Mouse (Mus musculus): ENCODE results near the gene Igsf1. TPM values are rescaled to one million over a fixed set of nuclear protein-coding genes. Genes with fewer than 3 reads are reported as not detected.

Igsf1 gene
- total RNA-seq (2022), result 1 to 10 TPM; 4.0 to 7.2 (median 6.6) TPM

DNA sequence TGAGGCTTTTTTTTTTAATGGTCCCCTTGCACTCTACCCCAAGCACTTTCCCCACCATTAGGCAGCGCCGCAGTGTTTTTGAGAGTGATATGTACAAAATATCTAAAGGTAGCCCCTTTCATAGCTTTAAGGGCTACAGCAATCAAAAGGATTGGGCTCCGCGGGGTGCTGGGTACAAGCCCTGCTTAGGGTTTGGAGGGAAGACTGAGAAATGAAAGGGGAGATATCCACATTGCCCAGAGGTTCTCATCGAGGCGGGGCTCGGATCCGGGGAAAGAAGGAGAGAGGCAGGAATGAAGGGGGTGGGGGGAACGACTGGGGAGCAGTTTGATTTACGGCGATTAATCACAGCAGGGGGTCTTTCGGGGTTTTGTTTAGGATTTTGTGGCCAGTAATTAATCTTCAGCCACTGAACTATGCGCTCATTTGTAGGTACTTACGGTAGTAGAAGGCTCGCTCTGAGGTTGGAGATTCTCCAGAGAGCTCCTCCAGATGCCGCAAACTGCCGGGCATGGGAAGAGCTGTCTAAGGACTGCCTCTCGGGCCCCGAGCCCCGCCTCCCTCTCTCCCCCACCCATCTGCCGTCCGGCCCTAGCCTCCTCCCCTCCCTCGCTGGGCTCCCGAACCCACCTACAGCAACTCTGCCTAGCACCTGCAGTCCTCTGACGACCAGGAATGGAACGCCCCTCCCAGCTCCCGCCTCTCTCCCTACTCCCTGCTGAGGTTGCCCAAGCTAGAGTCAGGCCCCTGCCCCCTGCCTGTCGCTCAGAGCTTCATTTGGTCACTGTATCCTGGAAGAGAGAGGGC is at the start of gene Igsf1:
Gene Igsf1 (minus strand): TSS at position 537 of the 807 bp plus-strand sequence.
- DNase-seq (ENCODE audit: low spot score in 2 of 2), result no peak

DNA sequence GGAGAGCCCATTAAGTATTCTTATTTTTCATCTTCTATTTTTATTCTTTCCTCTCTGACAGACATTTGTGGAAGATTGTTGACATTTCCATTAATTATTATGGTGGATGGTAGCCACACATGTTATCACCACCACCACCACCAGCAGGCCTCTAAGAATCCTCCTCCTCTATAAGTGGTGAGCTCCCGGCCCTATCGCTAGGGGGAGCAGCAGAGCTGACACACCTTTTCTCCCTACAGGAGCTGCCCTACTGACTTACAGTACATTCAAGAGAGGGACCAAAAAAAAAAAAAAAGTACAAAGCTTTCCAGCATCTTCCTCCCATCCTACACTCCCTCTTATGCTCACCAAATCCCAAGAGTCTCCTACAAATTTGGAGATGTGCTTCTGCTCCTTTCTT is 26.7 kb downstream of the Igsf1 start:
- no peak for DNase-seq (ENCODE audit: low spot score in 2 of 2)

GRCm38 (mm10) chrX:49745192-49745591 is 52.4 kb downstream of the Igsf1 start:
- no peak for DNase-seq (ENCODE audit: low spot score in 2 of 2)

- DNase-seq (ENCODE audit: low spot score in 2 of 2), result no peak
Measured at GRCm38 (mm10) chrX:49734959-49735358, 62.6 kb downstream of the Igsf1 start, which contains the start of gene Olfr1321. TSS of gene Olfr1321 (minus strand) at chrX:49735059.

Other genes with a start within 250 kb of the Igsf1 start
- gene Olfr1320, start 125.4 kb downstream of the Igsf1 start, total RNA-seq (2022), result not detected
- not detected for gene Olfr1321, start 62.7 kb downstream of the Igsf1 start, total RNA-seq (2022)
- gene Olfr1322, start 93.7 kb upstream of the Igsf1 start, total RNA-seq (2022), result not detected
- gene Olfr1323, start 221.6 kb upstream of the Igsf1 start, total RNA-seq (2022), result not detected

Data from left cerebral cortex, adult 8-10 months (tissue).